Mouse (Mus musculus) midbrain, embryonic 10.5 days (tissue): ENCODE data around the gene Olfr728. TPM values are rescaled to one million over a fixed set of nuclear protein-coding genes. Genes with fewer than 3 reads are reported as not detected.

Source experiments
- DNase-seq: peaks from one replicate; pipeline ENCODE4 v3.0.0-alpha.2; 2017; ENCODE audit warnings: low spot score
- H3K27ac ChIP-seq: fragments of 300-500 bp; sonication (generic); replicated peaks from 2 replicates; pipeline ENCODE4 v1.5.1; 2016; ENCODE audit warnings: mild to moderate bottlenecking
- H3K27me3 ChIP-seq: fragments of 300-500 bp; sonication (generic); 2 replicates; pipeline ENCODE4 v1.6.1; 2016; ENCODE audit warnings: low read depth, mild to moderate bottlenecking; ENCODE audit not compliant: poor library complexity, severe bottlenecking
- H3K36me3 ChIP-seq: fragments of 300-500 bp; sonication (generic); 2 replicates; pipeline ENCODE4 v1.6.1; 2016; ENCODE audit warnings: mild to moderate bottlenecking, moderate library complexity
- H3K4me1 ChIP-seq: fragments of 300-500 bp; sonication (generic); 2 replicates; pipeline ENCODE4 v1.6.1; 2016
- H3K4me3 ChIP-seq: fragments of 300-500 bp; sonication (generic); 2 replicates; pipeline ENCODE4 v1.5.1; 2016; ENCODE audit warnings: mild to moderate bottlenecking, moderate library complexity
- H3K9me3 ChIP-seq: fragments of 300-500 bp; sonication (generic); replicated peaks from 2 replicates; pipeline ENCODE4 v1.6.1; 2016; ENCODE audit warnings: mild to moderate bottlenecking
- whole genome bisulfite sequencing: fragments of 180-500 bp; shearing (Covaris S2); methylation state at CpG from one replicate; pipeline ENCODE4 v1.1.7; 2016; 5-methylcytosine and 5-hydroxymethylcytosine counted together
- polyA plus RNA-seq: library from polyadenylated mRNA; unstranded; fragments of >200 nt; fragmentation: Nextera tagmentation; extraction: Ambion mirVana; gene quantifications from 2 replicates; pipeline ENCODE4 v1.2.1, GENCODE M21; 2016

The Olfr728 gene
- not detected in 2 replicates for polyA plus RNA-seq

DNA sequence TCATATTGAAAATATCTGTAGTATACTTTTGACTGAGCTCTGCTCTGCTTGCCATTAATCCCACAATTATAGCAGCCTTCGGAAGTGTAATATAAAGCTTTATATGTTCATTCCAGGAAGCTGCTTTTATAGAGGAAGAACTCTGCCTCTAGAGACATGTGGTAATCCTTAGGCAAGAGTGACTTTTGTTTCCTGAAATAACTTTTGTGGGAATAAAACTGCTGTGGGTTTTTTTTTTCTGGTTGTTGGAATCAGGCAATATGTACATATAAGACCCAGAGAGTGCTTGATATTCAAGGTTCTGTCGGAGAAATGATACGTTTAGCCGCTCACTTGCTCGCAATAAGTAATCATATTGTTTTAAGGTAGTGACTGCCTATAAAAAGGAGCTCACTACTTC, at the start of gene Olfr728:
Gene Olfr728 (minus strand): TSS at position 101 of the 400 bp plus-strand sequence.
- DNase-seq, result no peak
- H3K4me1 ChIP-seq, result no peaks in the 10 kb centered on the region
- WGBS, result 94% methylated on average over 5 of the region's 5 CpGs
- no peaks in the 10 kb centered on the region for H3K27me3 ChIP-seq
- H3K4me3 ChIP-seq, result no peak within 1 kb of the TSS
- H3K9me3 ChIP-seq, result no peaks in the 10 kb centered on the region
- no peaks in the 10 kb centered on the region for H3K36me3 ChIP-seq
- H3K27ac ChIP-seq, result no peak within 1 kb of the TSS

- no peaks in the 10 kb centered on the region for H3K27me3 ChIP-seq
These were observed 45.6 kb upstream of the Olfr728 start, which contains the start of gene Olfr730 for GRCm38 (mm10) chr14:50188098-50188497. TSS of gene Olfr730 (minus strand) at chr14:50188198.

DNA sequence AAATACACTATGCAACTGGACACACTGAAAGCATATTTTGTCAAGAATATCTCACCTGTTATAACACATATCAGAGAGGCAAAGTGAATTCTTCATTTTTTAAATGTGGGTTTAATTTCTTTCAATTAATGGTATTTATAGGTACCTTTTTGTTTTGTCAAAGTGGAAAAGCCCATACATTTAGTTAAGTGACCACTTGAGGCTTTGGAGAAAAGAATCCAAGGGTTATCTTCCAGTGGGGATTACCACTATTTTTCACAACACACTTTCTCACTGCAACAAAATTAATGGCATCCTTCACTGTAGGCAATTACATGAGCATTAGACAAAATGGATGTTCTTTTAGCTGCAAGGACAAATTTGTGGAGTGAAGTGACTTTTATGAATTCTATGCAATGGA, 10.3 kb upstream of the Olfr728 start, which contains the start of gene Olfr729:
Gene Olfr729 (minus strand): TSS at position 101 of the 400 bp plus-strand sequence.
- Histone ChIP-seq H3K27me3 (no peaks in the 10 kb centered on the region), H3K4me1 (no peaks in the 10 kb centered on the region), H3K9me3 (no peaks in the 10 kb centered on the region), H3K27ac (no peak within 1 kb of the TSS), H3K4me3 (no peak within 1 kb of the TSS), H3K36me3 (no peaks in the 10 kb centered on the region)
- DNase-seq, result no peak

More at GRCm38 (mm10) chr14:50188098-50188497, 45.6 kb upstream of the Olfr728 start, which contains the start of gene Olfr730:
- no peaks in the 10 kb centered on the region for H3K4me1 ChIP-seq
- no peak for DNase-seq
- 64% methylated on average over 1 of the region's 1 CpGs for WGBS
- H3K9me3 ChIP-seq, result no peaks in the 10 kb centered on the region; the same call in 1 of the 2 replicates
- H3K4me3 ChIP-seq, result no peak within 1 kb of the TSS
- no peaks in the 10 kb centered on the region for H3K36me3 ChIP-seq
- H3K27ac ChIP-seq, result no peak within 1 kb of the TSS

DNA sequence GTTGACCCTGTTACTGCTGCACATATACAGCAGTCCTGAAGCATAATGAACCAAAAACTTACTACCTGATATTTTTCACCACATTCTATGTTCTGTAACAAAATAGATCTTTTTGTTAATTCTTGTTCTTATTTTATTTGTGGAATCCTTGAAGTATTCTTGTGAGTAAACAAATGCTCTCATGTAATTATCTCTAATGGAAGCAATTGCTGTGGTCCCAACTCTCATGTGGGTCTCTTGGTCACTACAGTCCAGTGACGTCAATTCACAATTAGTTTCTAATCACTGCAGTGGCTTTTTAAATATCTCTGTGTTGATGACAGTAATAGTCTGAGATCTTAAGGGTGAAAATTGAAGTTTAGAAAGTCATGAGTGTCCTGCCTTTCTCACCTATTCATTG, 19.6 kb downstream of the Olfr728 start, which contains the start of gene Olfr727:
Gene Olfr727 (plus strand): TSS at position 301 of the 400 bp plus-strand sequence.
- Histone ChIP-seq H3K36me3 (no peaks in the 10 kb centered on the region), H3K9me3 (no peaks in the 10 kb centered on the region), H3K4me3 (no peak within 1 kb of the TSS), H3K27me3 (no peaks in the 10 kb centered on the region), H3K27ac (no peak within 1 kb of the TSS), H3K4me1 (no peaks in the 10 kb centered on the region)
- DNase-seq, result no peak
- WGBS, result 90% methylated on average over 1 of the region's 1 CpGs

- H3K36me3 ChIP-seq, result no peaks in the 10 kb centered on the region
- no peak for DNase-seq
- no peak within 1 kb of the TSS for H3K27ac ChIP-seq
- no peaks in the 10 kb centered on the region for H3K9me3 ChIP-seq
- H3K4me3 ChIP-seq, result no peak within 1 kb of the TSS
- WGBS, result 92% methylated on average over 1 of the region's 1 CpGs
- no peaks in the 10 kb centered on the region for H3K4me1 ChIP-seq
- H3K27me3 ChIP-seq, result no peaks in the 10 kb centered on the region
These were observed 51.6 kb downstream of the Olfr728 start, which contains the start of gene Olfr726 for GRCm38 (mm10) chr14:50090853-50091252. TSS of gene Olfr726 (minus strand) at chr14:50090953.

Other genes starting within 250 kb of the Olfr728 start
- not detected in 2 replicates for gene Olfr722, start 240.7 kb downstream of the Olfr728 start, polyA plus RNA-seq
- gene Olfr723, start 210.9 kb downstream of the Olfr728 start, polyA plus RNA-seq, result not detected in 2 replicates
- not detected in 2 replicates for gene Olfr724, start 179.4 kb downstream of the Olfr728 start, polyA plus RNA-seq
- not detected in 2 replicates for gene Olfr725, start 102.3 kb downstream of the Olfr728 start, polyA plus RNA-seq
- not detected in 2 replicates for gene Olfr726, start 51.7 kb downstream of the Olfr728 start, polyA plus RNA-seq
- not detected in 2 replicates for gene Olfr727, start 19.5 kb downstream of the Olfr728 start, polyA plus RNA-seq
- not detected in 2 replicates for gene Olfr729, start 10.2 kb upstream of the Olfr728 start, polyA plus RNA-seq
- not detected in 2 replicates for gene Olfr730, start 45.5 kb upstream of the Olfr728 start, polyA plus RNA-seq
- gene Olfr731, start 99.2 kb upstream of the Olfr728 start, polyA plus RNA-seq, result not detected in 2 replicates
- gene Olfr732, start 141.5 kb upstream of the Olfr728 start, polyA plus RNA-seq, result not detected in 2 replicates
- not detected in 2 replicates for gene Olfr733, start 158.8 kb upstream of the Olfr728 start, polyA plus RNA-seq
- gene Olfr734, start 184.1 kb upstream of the Olfr728 start, polyA plus RNA-seq, result not detected in 2 replicates
- not detected in 2 replicates for gene Olfr735, start 206.2 kb upstream of the Olfr728 start, polyA plus RNA-seq
- not detected in 2 replicates for gene Tlr11, start 215.2 kb upstream of the Olfr728 start, polyA plus RNA-seq
- not detected in 2 replicates for gene Olfr736, start 238.5 kb upstream of the Olfr728 start, polyA plus RNA-seq